Mouse (Mus musculus): ENCODE measurements at regions not wholly inside any gene's neighbourhood (a gene's known extent, or its start where the extent isn't known, plus 50 kb on each side); places are given as distances from the start of the nearest gene placed in this dataset.

DNA sequence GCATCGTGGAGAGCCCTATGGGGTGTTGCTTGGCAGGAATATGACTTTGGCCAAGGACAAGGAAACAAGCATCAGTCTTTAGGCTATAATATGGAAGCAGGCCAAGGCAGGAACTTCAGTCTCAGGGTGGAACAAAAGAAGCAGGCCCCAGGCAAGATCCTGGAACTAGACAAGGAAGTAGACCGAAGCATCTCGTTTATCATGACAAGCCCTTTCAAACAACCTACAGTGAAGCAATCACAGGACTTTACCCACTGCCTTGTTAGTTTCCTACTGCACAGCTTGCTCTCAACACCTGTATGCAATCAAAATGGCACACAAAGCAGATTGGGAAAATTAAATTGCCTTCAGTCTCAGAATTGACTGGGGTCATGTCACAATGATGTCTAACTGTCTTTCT is 163.2 kb upstream of the Gulp1 start:
- Histone ChIP-seq H3K4me2 (ENCODE audit: low read depth) (no peak overlapping the region), H3K9me3 (ENCODE audit: low read length) (no peaks in the 10 kb centered on the region), H3K4me3 (ENCODE audit: low read depth, low read length) (no peak overlapping the region), H3K27me3 (ENCODE audit: insufficient read depth, low read length) (no peaks in the 10 kb centered on the region), H3K9ac (no peak overlapping the region), H3K36me3 (ENCODE audit: insufficient read depth) (no peaks in the 10 kb centered on the region), H3K4me1 (ENCODE audit: insufficient read depth) (no peaks in the 10 kb centered on the region), H3K27ac (ENCODE audit: low read depth, low read length) (no peak overlapping the region)
- WGBS: 57% methylated on average over 3 of the region's 3 CpGs
- ATAC-seq (no peak), DNase-seq (no peak)
- TF ChIP-seq CTCF (IDR thresholded peaks at IDR 0.05; ENCODE audit: low read depth): no peak

DNA sequence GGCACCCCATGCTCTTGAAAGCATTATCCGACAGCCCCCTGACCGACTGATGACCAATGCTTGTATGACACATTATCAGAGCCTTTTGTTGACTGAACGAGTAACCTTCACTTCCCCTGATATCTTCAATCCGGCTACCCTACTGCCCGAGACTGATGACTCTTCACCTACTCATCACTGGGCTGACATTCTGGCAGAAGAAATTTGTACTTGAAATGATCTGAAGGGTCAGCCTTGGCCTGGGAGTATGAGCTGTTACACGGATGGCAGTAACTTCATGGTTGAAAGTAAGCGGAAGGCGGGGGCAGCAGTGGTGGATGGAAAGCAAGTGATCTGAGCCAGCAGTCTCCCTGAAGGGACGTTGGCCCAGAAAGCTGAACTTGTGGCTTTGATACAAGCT is 159.2 kb upstream of the Gulp1 start:
- Histone ChIP-seq H3K4me2 (ENCODE audit: low read depth) (no peak overlapping the region), H3K9me3 (ENCODE audit: low read length) (no peaks in the 10 kb centered on the region), H3K4me1 (ENCODE audit: insufficient read depth) (no peaks in the 10 kb centered on the region), H3K9ac (no peak overlapping the region), H3K27ac (ENCODE audit: low read depth, low read length) (no peak overlapping the region), H3K27me3 (ENCODE audit: insufficient read depth, low read length) (no peaks in the 10 kb centered on the region), H3K36me3 (ENCODE audit: insufficient read depth) (no peaks in the 10 kb centered on the region), H3K4me3 (ENCODE audit: low read depth, low read length) (no peak overlapping the region)
- no peak for DNase-seq
- WGBS: 95% methylated on average over 9 of the region's 9 CpGs
- no peak for ATAC-seq
- no peak for TF ChIP-seq CTCF (IDR thresholded peaks at IDR 0.05; ENCODE audit: low read depth)

DNA sequence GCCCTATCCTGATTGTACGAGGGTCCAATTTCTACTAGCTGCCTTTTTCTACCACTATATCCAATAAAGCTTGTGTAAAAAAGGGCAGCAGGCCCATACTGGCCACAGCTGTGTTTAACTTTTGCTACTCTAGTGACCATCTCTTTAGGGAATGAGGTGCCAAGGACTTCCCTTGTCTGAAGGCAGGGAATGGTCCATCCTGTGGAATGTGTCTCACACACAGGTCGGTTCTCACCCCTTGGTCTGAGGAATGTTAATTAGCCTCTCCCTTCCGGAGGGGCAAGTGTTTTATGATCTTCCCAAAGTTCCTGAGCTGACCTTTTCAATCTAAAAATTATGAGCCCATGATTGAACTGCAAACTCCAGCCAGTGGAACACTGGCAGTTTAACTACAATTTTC is 155.8 kb upstream of the Gulp1 start:
- Histone ChIP-seq H3K27me3 (ENCODE audit: insufficient read depth, low read length) (no peaks in the 10 kb centered on the region), H3K27ac (ENCODE audit: low read depth, low read length) (no peak overlapping the region), H3K9ac (no peak overlapping the region), H3K4me2 (ENCODE audit: low read depth) (no peak overlapping the region), H3K4me1 (ENCODE audit: insufficient read depth) (no peaks in the 10 kb centered on the region), H3K9me3 (ENCODE audit: low read length) (no peaks in the 10 kb centered on the region), H3K36me3 (ENCODE audit: insufficient read depth) (no peaks in the 10 kb centered on the region), H3K4me3 (ENCODE audit: low read depth, low read length) (no peak overlapping the region)
- no peak for TF ChIP-seq CTCF (IDR thresholded peaks at IDR 0.05; ENCODE audit: low read depth)
- WGBS: 66% methylated on average over 3 of the region's 3 CpGs
- DNase-seq (no peak), ATAC-seq (no peak)

DNA sequence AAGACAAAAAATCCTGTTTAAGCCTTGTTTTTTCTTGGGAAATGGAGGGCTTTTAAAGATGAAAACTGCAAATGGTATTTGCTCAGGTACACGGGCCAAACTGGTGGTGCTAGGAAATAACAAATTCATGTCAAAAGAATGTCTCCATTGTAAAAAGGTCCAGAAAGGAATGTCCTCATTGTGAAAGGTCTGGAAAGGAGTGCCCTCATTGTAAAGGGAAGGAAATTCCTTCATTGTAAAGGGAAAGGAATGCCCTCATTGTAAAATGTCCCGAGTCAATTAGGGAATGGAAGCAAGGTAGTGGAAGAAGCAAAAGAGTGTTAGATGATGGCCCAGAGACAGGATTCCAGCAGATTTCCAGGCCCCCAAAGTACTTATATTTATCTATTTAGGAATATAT is 153.2 kb upstream of the Gulp1 start:
- Histone ChIP-seq H3K4me2 (ENCODE audit: low read depth) (no peak overlapping the region), H3K4me1 (ENCODE audit: insufficient read depth) (no peaks in the 10 kb centered on the region), H3K9ac (no peak overlapping the region), H3K27ac (ENCODE audit: low read depth, low read length) (no peak overlapping the region), H3K4me3 (ENCODE audit: low read depth, low read length) (no peak overlapping the region), H3K36me3 (ENCODE audit: insufficient read depth) (no peaks in the 10 kb centered on the region), H3K9me3 (ENCODE audit: low read length) (no peaks in the 10 kb centered on the region), H3K27me3 (ENCODE audit: insufficient read depth, low read length) (no peaks in the 10 kb centered on the region)
- 27% methylated on average over 2 of the region's 2 CpGs for WGBS
- TF ChIP-seq CTCF (IDR thresholded peaks at IDR 0.05; ENCODE audit: low read depth): no peak
- DNase-seq (no peak), ATAC-seq (no peak)

DNA sequence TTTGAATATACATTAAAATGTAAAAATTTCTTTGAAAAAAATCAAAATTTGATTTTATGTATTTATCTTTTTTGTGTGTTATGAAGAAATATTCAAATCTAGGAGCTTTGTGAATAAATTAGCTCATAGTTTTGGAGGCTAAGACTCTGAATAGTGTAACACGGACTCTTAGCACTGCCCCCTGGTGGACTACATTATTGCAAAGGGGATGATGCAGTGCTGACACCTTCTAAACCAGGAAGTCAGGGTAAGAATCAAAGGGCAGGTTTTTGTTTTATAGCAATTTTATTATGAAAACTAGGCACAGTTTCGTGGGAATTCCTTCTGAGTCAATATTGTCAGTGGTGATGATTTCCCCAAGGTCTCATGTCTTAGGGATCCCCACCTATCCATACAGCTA is 113.5 kb upstream of the Gulp1 start:
- DNase-seq (no peak), ATAC-seq (no peak)
- no peaks in the 10 kb centered on the region for H3K27me3 ChIP-seq (ENCODE audit: insufficient read depth, low read length)
- no peaks in the 10 kb centered on the region for H3K9me3 ChIP-seq (ENCODE audit: low read length)
- no peak overlapping the region for H3K4me2 ChIP-seq (ENCODE audit: low read depth)
- no peak overlapping the region for H3K9ac ChIP-seq
- 80% methylated on average over 2 of the region's 2 CpGs for WGBS
- H3K4me1 ChIP-seq (ENCODE audit: insufficient read depth): no peaks in the 10 kb centered on the region
- no peak overlapping the region for H3K27ac ChIP-seq (ENCODE audit: low read depth, low read length)
- H3K4me3 ChIP-seq (ENCODE audit: low read depth, low read length): no peak overlapping the region
- TF ChIP-seq CTCF (IDR thresholded peaks at IDR 0.05; ENCODE audit: low read depth): 0 out of 2 replicates have a peak, but pooled peaks have one; percentile 13
- no peaks in the 10 kb centered on the region for H3K36me3 ChIP-seq (ENCODE audit: insufficient read depth)
